22 mouse cellular contexts compared by ENCODE assay signal in genomic region chr11:104186135-104186836, GRCm38 (mm10). TPM values are rescaled to one million over a fixed set of nuclear protein-coding genes. Genes with fewer than 3 reads are reported as not detected.
"Had no signal": no experiment of that assay in that cellular context is flagged by ENCODE, and none has a peak within 500 bp of the region (broad histone marks: within the 10 kb centered on the region; RNA-seq: fewer than 3 reads in every experiment).

Gene Sppl2c (plus strand): TSS chr11:104186327.

- ATAC-seq: midbrain, embryonic 13.5 days had no signal

- H3K4me2 ChIP-seq: liver, embryonic 11.5 days; liver, embryonic 15.5 days; midbrain, embryonic 13.5 days; neural tube, embryonic 13.5 days; stomach, embryonic 15.5 days had no signal

- DNase-seq: kidney, adult 18-20 months; kidney, postnatal 10 days; kidney, postnatal 4 days; lung, adult 2 months; lung, postnatal 10 days; retina, postnatal 1 day; right cerebral cortex, postnatal 4 days; spleen, adult 18-20 months; thymus, adult 18-20 months; thymus, postnatal 14 days had no signal

- H3K27ac ChIP-seq: layer of hippocampus, adult 2 months; limb, embryonic 10.5 days; liver, embryonic 15.5 days; macrophage; midbrain, embryonic 13.5 days; neural tube, embryonic 13.5 days; stomach, embryonic 15.5 days had no signal

- H3K27me3 ChIP-seq: liver, embryonic 15.5 days; midbrain, embryonic 13.5 days; neural tube, embryonic 13.5 days; stomach, embryonic 15.5 days had no signal

- H3K4me3 ChIP-seq: layer of hippocampus, adult 2 months; limb, embryonic 10.5 days; liver, embryonic 15.5 days; midbrain, embryonic 13.5 days; neural tube, embryonic 13.5 days; stomach, embryonic 15.5 days had no signal

- H3K36me3 ChIP-seq: limb, embryonic 10.5 days; liver, embryonic 15.5 days; midbrain, embryonic 13.5 days; neural tube, embryonic 13.5 days; stomach, embryonic 15.5 days had no signal

- H3K9me3 ChIP-seq: limb, embryonic 10.5 days; liver, embryonic 15.5 days; midbrain, embryonic 13.5 days; neural tube, embryonic 13.5 days; stomach, embryonic 15.5 days had no signal

- H3K9ac ChIP-seq: liver, embryonic 15.5 days; midbrain, embryonic 13.5 days; neural tube, embryonic 13.5 days; stomach, embryonic 15.5 days had no signal

- H3K4me1 ChIP-seq: limb, embryonic 10.5 days; liver, embryonic 15.5 days; midbrain, embryonic 13.5 days; neural tube, embryonic 13.5 days; stomach, embryonic 15.5 days had no signal

RNA-seq across cellular contexts. Expression of gene Sppl2c, which starts in this region (rescaled TPM):
- total RNA-seq: layer of hippocampus, adult 2 months; layer of hippocampus, postnatal 10 days; megakaryocyte-erythroid progenitor cell, adult 5-6 weeks had no signal
- polyA plus RNA-seq: kidney, embryonic 14.5 days; limb, embryonic 10.5 days; limb, embryonic 14.5 days; liver, embryonic 11.5 days; liver, embryonic 15.5 days; lung, adult 2 months; macrophage; midbrain, embryonic 13.5 days; neural tube, embryonic 13.5 days; stomach, embryonic 15.5 days had no signal
